ENCODE assay signal across 14 mouse cellular contexts in genomic region chr2:103629956-103630355, GRCm38 (mm10).
"Had no signal": no experiment of that assay in that cellular context is flagged by ENCODE, and none has a peak within 500 bp of the region (broad histone marks: within the 10 kb centered on the region; RNA-seq: fewer than 3 reads in every experiment).

No protein-coding gene starts in this region.

- ATAC-seq: liver, embryonic 12.5 days; midbrain, embryonic 16.5 days had no signal

- H3K36me3 ChIP-seq: limb, embryonic 15.5 days; liver, embryonic 12.5 days; midbrain, embryonic 12.5 days had no signal

- H3K27me3 ChIP-seq: limb, embryonic 15.5 days; midbrain, embryonic 12.5 days had no signal

- H3K9me3 ChIP-seq: limb, embryonic 15.5 days; liver, embryonic 12.5 days; megakaryocyte, embryonic 14.5 days; midbrain, embryonic 12.5 days had no signal

- H3K9ac ChIP-seq: limb, embryonic 15.5 days; liver, embryonic 12.5 days; lung, embryonic 14.5 days; midbrain, embryonic 12.5 days had no signal

- H3K4me3 ChIP-seq: layer of hippocampus, adult 2 months; limb, embryonic 15.5 days; liver, embryonic 12.5 days; megakaryocyte, embryonic 14.5 days; midbrain, embryonic 12.5 days had no signal

- H3K4me2 ChIP-seq: limb, embryonic 15.5 days; liver, embryonic 12.5 days; lung, embryonic 14.5 days; midbrain, embryonic 12.5 days had no signal

- H3K27ac ChIP-seq: layer of hippocampus, adult 2 months; limb, embryonic 15.5 days; liver, embryonic 12.5 days; macrophage; midbrain, embryonic 12.5 days; stomach, postnatal 0 days had no signal

- DNase-seq: kidney, postnatal 10 days; kidney, postnatal 4 days; left cerebral cortex, postnatal 4 days; lung, embryonic 14.5 days; lung, postnatal 14 days; thymus, postnatal 4 days had no signal
